Mouse (Mus musculus): ENCODE results near the gene Fbp1.

GRCm38 (mm10) chr13:62855396-62856304 lies 32.4 kb downstream of the Fbp1 start:
- TF ChIP-seq CTCF (IDR thresholded peaks at IDR 0.05; ENCODE audit: borderline replicate concordance, insufficient read depth, low read length) (no peak), POLR2A (IDR thresholded peaks at IDR 0.05; ENCODE audit: low read depth, low read length) (no peak)

Measured in embryonic fibroblast, embryonic 13.5 days (primary cell).